Mouse (Mus musculus): Measurements from ENCODE around the gene Eps8l1. TPM values are rescaled to one million over a fixed set of nuclear protein-coding genes. Genes with fewer than 3 reads are reported as not detected.

The Eps8l1 gene
- total and polyA plus RNA-seq, 3 experiments = 0.01 to 0.19 TPM; not detected in 1

DNA sequence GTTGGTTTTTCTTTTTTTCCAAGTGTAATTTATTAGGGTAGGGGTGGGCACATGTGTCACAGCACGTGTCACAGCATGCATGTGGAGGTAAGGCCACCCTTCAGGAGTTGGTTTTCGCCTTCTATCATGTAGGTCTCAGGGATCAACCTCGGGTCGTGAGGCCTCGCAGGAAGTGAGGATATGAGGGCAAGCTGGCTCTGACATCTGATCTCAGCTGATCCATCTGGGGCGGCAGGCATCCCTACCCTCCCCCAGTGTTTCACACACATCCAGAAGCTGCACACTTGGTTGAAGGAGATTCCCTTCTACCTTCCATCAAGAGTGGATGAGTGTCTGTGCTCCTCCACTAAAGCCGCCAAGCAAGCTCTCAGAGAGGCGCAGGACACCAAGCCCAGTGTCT lies 28.4 kb upstream of the Eps8l1 start:
- Histone ChIP-seq H3K27me3 (ENCODE audit: control insufficient read depth in 1 of 2, insufficient read depth in 2 of 2, low read length in 2 of 2) (no peaks in the 10 kb centered on the region), H3K36me3 (ENCODE audit: control insufficient read depth in 1 of 2, insufficient read depth in 2 of 2, low read length in 2 of 2) (peaks cover 3 to 6% of the 10 kb centered on the region in 2 experiments), H3K9me3 (replicated peaks; ENCODE audit: insufficient read depth, low read length) (no peaks in the 10 kb centered on the region), H3K27ac (ENCODE audit: control insufficient read depth, low read depth, low read length) (no peak overlapping the region), H3K4me1 (ENCODE audit: control insufficient read depth in 1 of 2, insufficient read depth in 2 of 2, low read length in 2 of 2) (peaks cover 0 to 9% of the 10 kb centered on the region in 2 experiments; a peak in 2 of 4 replicates), H3K4me3 (ENCODE audit: control insufficient read depth in 1 of 2, insufficient read depth in 1 of 2, low read depth in 2 of 2, low read length in 2 of 2) (no peak overlapping the region), H3K79me2 (ENCODE audit: control insufficient read depth, insufficient read depth, low read length, poor library complexity) (no peaks in the 10 kb centered on the region), H3K9ac (ENCODE audit: control insufficient read depth, low read depth, low read length, poor library complexity, severe bottlenecking) (no peak overlapping the region)
- DNase-seq (ENCODE audit: low read depth, low spot score) = no peak
- TF ChIP-seq MAX (IDR thresholded peaks at IDR 0.05; ENCODE audit: low read length) = no peak

DNA sequence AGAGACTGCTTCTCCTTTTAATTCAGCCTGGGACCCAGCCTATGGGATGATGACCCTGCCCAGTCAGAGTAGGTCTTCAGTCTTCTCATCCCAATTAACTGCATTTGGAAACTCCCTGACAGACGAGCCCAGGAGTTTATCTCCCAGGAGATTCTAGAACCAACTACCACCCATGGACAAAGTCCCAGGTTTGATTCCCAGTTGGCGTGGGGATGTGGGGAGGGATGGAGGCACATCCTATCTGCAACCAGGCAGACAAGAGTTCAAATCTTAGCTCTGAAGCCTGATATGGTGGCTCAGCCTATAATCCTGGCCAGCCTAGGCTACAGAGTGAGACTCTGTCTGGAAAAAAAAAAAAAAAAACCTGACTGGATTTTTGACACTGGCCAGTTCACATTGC lies 22.8 kb upstream of the Eps8l1 start:
- DNase-seq (ENCODE audit: low read depth, low spot score) = no peak
- H3K79me2 ChIP-seq (ENCODE audit: control insufficient read depth, insufficient read depth, low read length, poor library complexity) = no peaks in the 10 kb centered on the region
- H3K27me3 ChIP-seq (ENCODE audit: control insufficient read depth in 1 of 2, insufficient read depth in 2 of 2, low read length in 2 of 2) = no peaks in the 10 kb centered on the region
- peaks cover 0 to 11% of the 10 kb centered on the region in 2 experiments; a peak in 2 of 4 replicates for H3K36me3 ChIP-seq (ENCODE audit: control insufficient read depth in 1 of 2, insufficient read depth in 2 of 2, low read length in 2 of 2)
- H3K4me1 ChIP-seq (ENCODE audit: control insufficient read depth in 1 of 2, insufficient read depth in 2 of 2, low read length in 2 of 2) = no peaks in the 10 kb centered on the region
- H3K27ac ChIP-seq (ENCODE audit: control insufficient read depth, low read depth, low read length) = no peak overlapping the region
- no peak overlapping the region for H3K4me3 ChIP-seq (ENCODE audit: control insufficient read depth in 1 of 2, insufficient read depth in 1 of 2, low read depth in 2 of 2, low read length in 2 of 2)
- H3K9ac ChIP-seq (ENCODE audit: control insufficient read depth, low read depth, low read length, poor library complexity, severe bottlenecking) = no peak overlapping the region
- TF ChIP-seq POLR2AphosphoS5 (IDR thresholded peaks at IDR 0.05; ENCODE audit: borderline replicate concordance, low read depth, low read length) (no peak), USF2 (IDR thresholded peaks at IDR 0.05; ENCODE audit: borderline replicate concordance in 1 of 2, insufficient read depth in 1 of 2, low read depth in 1 of 2, low read length in 2 of 2) (no peak), CHD2 (IDR thresholded peaks at IDR 0.05; ENCODE audit: low read length) (no peak), MEF2A (IDR thresholded peaks at IDR 0.05; ENCODE audit: extremely low read depth, insufficient replicate concordance, low read depth, low read length, poor library complexity, severe bottlenecking) (no peak), MYC (IDR thresholded peaks at IDR 0.05; ENCODE audit: low read depth, low read length) (no peak), POLR2A (IDR thresholded peaks at IDR 0.05; ENCODE audit: control insufficient read depth in 1 of 2, insufficient read depth in 1 of 2, low read depth in 1 of 2, low read length in 2 of 2, poor library complexity in 1 of 2) (no peak), SIN3A (IDR thresholded peaks at IDR 0.05; ENCODE audit: low read length) (no peak), TAL1 (IDR thresholded peaks at IDR 0.05; ENCODE audit: low read length) (no peak), GATA1 (IDR thresholded peaks at IDR 0.05; ENCODE audit: low read depth, low read length) (no peak), ETS1 (IDR thresholded peaks at IDR 0.05; ENCODE audit: low read depth, low read length) (no peak)
- H3K9me3 ChIP-seq (replicated peaks; ENCODE audit: insufficient read depth, low read length) = no peaks in the 10 kb centered on the region

DNA sequence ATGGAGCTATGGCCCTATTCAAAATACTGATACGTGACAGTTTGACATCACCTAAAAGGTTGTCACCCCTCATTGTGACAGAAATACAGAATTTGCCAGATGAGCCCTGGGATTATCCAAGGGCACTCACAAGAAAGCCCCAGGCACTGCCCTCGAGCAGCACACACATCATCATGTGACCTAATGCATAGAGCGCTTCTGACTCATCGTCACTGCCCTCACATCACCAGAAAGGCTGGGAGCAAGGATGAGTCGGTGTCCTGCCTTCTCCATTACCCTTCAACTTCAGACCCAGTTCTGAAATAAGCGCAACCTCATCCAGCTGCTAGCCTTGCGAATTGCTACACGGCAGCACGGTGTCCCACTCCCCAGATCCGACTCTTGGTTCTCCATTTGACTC lies 19.9 kb upstream of the Eps8l1 start:
- H3K36me3 ChIP-seq (ENCODE audit: control insufficient read depth in 1 of 2, insufficient read depth in 2 of 2, low read length in 2 of 2) = peaks cover 3 to 6% of the 10 kb centered on the region in 2 experiments; a peak in 3 of 4 replicates
- peaks cover 10% of the 10 kb centered on the region for H3K79me2 ChIP-seq (ENCODE audit: control insufficient read depth, insufficient read depth, low read length, poor library complexity)
- peaks cover 0 to 4% of the 10 kb centered on the region in 2 experiments; a peak in 2 of 4 replicates for H3K4me1 ChIP-seq (ENCODE audit: control insufficient read depth in 1 of 2, insufficient read depth in 2 of 2, low read length in 2 of 2)
- no peak overlapping the region for H3K27ac ChIP-seq (ENCODE audit: control insufficient read depth, low read depth, low read length)
- no peaks in the 10 kb centered on the region for H3K27me3 ChIP-seq (ENCODE audit: control insufficient read depth in 1 of 2, insufficient read depth in 2 of 2, low read length in 2 of 2)
- TF ChIP-seq USF1 (IDR thresholded peaks at IDR 0.05; ENCODE audit: low read depth, low read length) (no peak), MYC (IDR thresholded peaks at IDR 0.05; ENCODE audit: low read depth, low read length) (no peak), CHD2 (IDR thresholded peaks at IDR 0.05; ENCODE audit: low read length) (no peak), GABPA (IDR thresholded peaks at IDR 0.05; ENCODE audit: low read depth, low read length) (no peak), POLR2AphosphoS2 (IDR thresholded peaks at IDR 0.05; ENCODE audit: low read length) (no peak), RCOR1 (IDR thresholded peaks at IDR 0.05; ENCODE audit: low read depth, low read length) (no peak), E2F4 (IDR thresholded peaks at IDR 0.05; ENCODE audit: borderline replicate concordance, low read depth, low read length) (no peak), TBP (IDR thresholded peaks at IDR 0.05; ENCODE audit: low read depth, low read length) (no peak), ZKSCAN1 (IDR thresholded peaks at IDR 0.05; ENCODE audit: low read depth, low read length) (no peak), BHLHE40 (IDR thresholded peaks at IDR 0.05; ENCODE audit: borderline replicate concordance, low read depth, low read length) (no peak), ELF1 (IDR thresholded peaks at IDR 0.05; ENCODE audit: low read depth, low read length) (no peak), ZNF384 (IDR thresholded peaks at IDR 0.05; ENCODE audit: low read depth, low read length) (no peak), USF2 (IDR thresholded peaks at IDR 0.05; ENCODE audit: borderline replicate concordance in 1 of 2, insufficient read depth in 1 of 2, low read depth in 1 of 2, low read length in 2 of 2) (no peak), SMC3 (IDR thresholded peaks at IDR 0.05; ENCODE audit: low read depth, low read length) (no peak)
- H3K9ac ChIP-seq (ENCODE audit: control insufficient read depth, low read depth, low read length, poor library complexity, severe bottlenecking) = no peak overlapping the region
- H3K4me3 ChIP-seq (ENCODE audit: control insufficient read depth in 1 of 2, insufficient read depth in 1 of 2, low read depth in 2 of 2, low read length in 2 of 2) = no peak overlapping the region
- no peak for DNase-seq (ENCODE audit: low read depth, low spot score)
- no peaks in the 10 kb centered on the region for H3K9me3 ChIP-seq (replicated peaks; ENCODE audit: insufficient read depth, low read length)

All from MEL (cell line).